Mouse (Mus musculus): ENCODE data around the gene Gng4. TPM values are rescaled to one million over a fixed set of nuclear protein-coding genes. Genes with fewer than 3 reads are reported as not detected.

Gng4 gene
- 2.0 and 2.6 TPM in 2 replicates for polyA plus RNA-seq (2014; fragmentation: Nextera tagmentation; extraction: Ambion mirVana)

GRCm38 (mm10) chr13:13783894-13784419 is at the start of gene Gng4:
Gene Gng4, plus strand, starts transcription at chr13:13784059.
- Histone ChIP-seq H3K27ac (ENCODE audit: low read depth, low read length) (no peak within 1 kb of the TSS), H3K4me1 (ENCODE audit: control insufficient read depth, insufficient read depth, low read length) (peaks cover 13% of the 10 kb centered on the region), H3K4me3 (ENCODE audit: low read depth, low read length) (peak within 1 kb of the TSS; percentile 51), H3K27me3 (ENCODE audit: control insufficient read depth, insufficient read depth, low read length) (peaks cover 35% of the 10 kb centered on the region), H3K4me2 (peak within 1 kb of the TSS; percentile 76), H3K9ac (ENCODE audit: low read length) (peak within 1 kb of the TSS; percentile 47), H3K9me3 (ENCODE audit: control insufficient read depth, low read length) (no peaks in the 10 kb centered on the region), H3K36me3 (ENCODE audit: control insufficient read depth, insufficient read depth, low read length) (no peaks in the 10 kb centered on the region)
- peak; percentile 91 for DNase-seq (ENCODE audit: low spot score, missing footprints)
- peak; percentile 75 for ATAC-seq (ENCODE audit: low FRiP score)
- WGBS = under 1% methylated on average over 43 of the region's 43 CpGs

- Histone ChIP-seq H3K4me2 (no peak overlapping the region), H3K9me3 (ENCODE audit: control insufficient read depth, low read length) (no peaks in the 10 kb centered on the region), H3K4me1 (ENCODE audit: control insufficient read depth, insufficient read depth, low read length) (no peaks in the 10 kb centered on the region), H3K9ac (ENCODE audit: low read length) (no peak overlapping the region), H3K36me3 (ENCODE audit: control insufficient read depth, insufficient read depth, low read length) (no peaks in the 10 kb centered on the region), H3K4me3 (ENCODE audit: low read depth, low read length) (no peak overlapping the region), H3K27me3 (ENCODE audit: control insufficient read depth, insufficient read depth, low read length) (no peaks in the 10 kb centered on the region), H3K27ac (ENCODE audit: low read depth, low read length) (no peak overlapping the region)
- DNase-seq (ENCODE audit: low spot score, missing footprints) = no peak
- ATAC-seq (ENCODE audit: low FRiP score) = no peak
- WGBS = 93% methylated on average over 4 of the region's 4 CpGs
Measured at GRCm38 (mm10) chr13:13739232-13739631, 44.6 kb upstream of the Gng4 start.

- H3K4me3 ChIP-seq (ENCODE audit: low read depth, low read length) = no peak overlapping the region
- H3K4me2 ChIP-seq = no peak overlapping the region
- WGBS = 93% methylated on average over 3 of the region's 3 CpGs
- H3K4me1 ChIP-seq (ENCODE audit: control insufficient read depth, insufficient read depth, low read length) = no peaks in the 10 kb centered on the region
- DNase-seq (ENCODE audit: low spot score, missing footprints) (no peak), ATAC-seq (ENCODE audit: low FRiP score) (no peak)
- H3K27ac ChIP-seq (ENCODE audit: low read depth, low read length) = no peak overlapping the region
- H3K9me3 ChIP-seq (ENCODE audit: control insufficient read depth, low read length) = no peaks in the 10 kb centered on the region
- H3K9ac ChIP-seq (ENCODE audit: low read length) = no peak overlapping the region
- no peaks in the 10 kb centered on the region for H3K27me3 ChIP-seq (ENCODE audit: control insufficient read depth, insufficient read depth, low read length)
- no peaks in the 10 kb centered on the region for H3K36me3 ChIP-seq (ENCODE audit: control insufficient read depth, insufficient read depth, low read length)
Measured at GRCm38 (mm10) chr13:13745911-13746310, 37.9 kb upstream of the Gng4 start.

GRCm38 (mm10) chr13:13775778-13776494 is 7.9 kb upstream of the Gng4 start:
- H3K9ac ChIP-seq (ENCODE audit: low read length) = no peak overlapping the region
- no peaks in the 10 kb centered on the region for H3K9me3 ChIP-seq (ENCODE audit: control insufficient read depth, low read length)
- DNase-seq (ENCODE audit: low spot score, missing footprints) = no peak
- no peaks in the 10 kb centered on the region for H3K27me3 ChIP-seq (ENCODE audit: control insufficient read depth, insufficient read depth, low read length)
- H3K36me3 ChIP-seq (ENCODE audit: control insufficient read depth, insufficient read depth, low read length) = no peaks in the 10 kb centered on the region
- H3K4me3 ChIP-seq (ENCODE audit: low read depth, low read length) = no peak overlapping the region
- H3K4me2 ChIP-seq = no peak overlapping the region
- H3K27ac ChIP-seq (ENCODE audit: low read depth, low read length) = no peak overlapping the region
- ATAC-seq (ENCODE audit: low FRiP score) = peak; percentile 48; the same call in 1 of the 2 replicates
- no peaks in the 10 kb centered on the region for H3K4me1 ChIP-seq (ENCODE audit: control insufficient read depth, insufficient read depth, low read length)

GRCm38 (mm10) chr13:13777052-13777451 is 6.8 kb upstream of the Gng4 start:
- ATAC-seq (ENCODE audit: low FRiP score) (no peak), DNase-seq (ENCODE audit: low spot score, missing footprints) (no peak)
- Histone ChIP-seq H3K4me1 (ENCODE audit: control insufficient read depth, insufficient read depth, low read length) (no peaks in the 10 kb centered on the region), H3K4me2 (no peak overlapping the region), H3K27me3 (ENCODE audit: control insufficient read depth, insufficient read depth, low read length) (no peaks in the 10 kb centered on the region; the same call in 1 of the 2 replicates), H3K9me3 (ENCODE audit: control insufficient read depth, low read length) (no peaks in the 10 kb centered on the region), H3K4me3 (ENCODE audit: low read depth, low read length) (no peak overlapping the region), H3K36me3 (ENCODE audit: control insufficient read depth, insufficient read depth, low read length) (no peaks in the 10 kb centered on the region), H3K9ac (ENCODE audit: low read length) (no peak overlapping the region), H3K27ac (ENCODE audit: low read depth, low read length) (no peak overlapping the region)
- WGBS = 93% methylated on average over 11 of the region's 11 CpGs

GRCm38 (mm10) chr13:13777696-13778095 is 6.2 kb upstream of the Gng4 start:
- WGBS = 86% methylated on average over 8 of the region's 8 CpGs
- Histone ChIP-seq H3K4me2 (no peak overlapping the region), H3K27me3 (ENCODE audit: control insufficient read depth, insufficient read depth, low read length) (peaks cover under 1% of the 10 kb centered on the region; the same call in 1 of the 2 replicates), H3K36me3 (ENCODE audit: control insufficient read depth, insufficient read depth, low read length) (no peaks in the 10 kb centered on the region), H3K9me3 (ENCODE audit: control insufficient read depth, low read length) (no peaks in the 10 kb centered on the region), H3K27ac (ENCODE audit: low read depth, low read length) (no peak overlapping the region), H3K4me3 (ENCODE audit: low read depth, low read length) (no peak overlapping the region), H3K4me1 (ENCODE audit: control insufficient read depth, insufficient read depth, low read length) (no peaks in the 10 kb centered on the region), H3K9ac (ENCODE audit: low read length) (no peak overlapping the region)
- DNase-seq (ENCODE audit: low spot score, missing footprints) (no peak), ATAC-seq (ENCODE audit: low FRiP score) (peak; percentile 20; the same call in 1 of the 2 replicates)

GRCm38 (mm10) chr13:13778837-13779458 is 4.9 kb upstream of the Gng4 start:
- no peak for ATAC-seq (ENCODE audit: low FRiP score)
- H3K4me1 ChIP-seq (ENCODE audit: control insufficient read depth, insufficient read depth, low read length) = peaks cover 2% of the 10 kb centered on the region; the same call in 1 of the 2 replicates
- no peak overlapping the region for H3K9ac ChIP-seq (ENCODE audit: low read length)
- H3K4me3 ChIP-seq (ENCODE audit: low read depth, low read length) = no peak overlapping the region
- no peak overlapping the region for H3K27ac ChIP-seq (ENCODE audit: low read depth, low read length)
- H3K27me3 ChIP-seq (ENCODE audit: control insufficient read depth, insufficient read depth, low read length) = peaks cover 11% of the 10 kb centered on the region
- H3K9me3 ChIP-seq (ENCODE audit: control insufficient read depth, low read length) = no peaks in the 10 kb centered on the region
- DNase-seq (ENCODE audit: low spot score, missing footprints) = no peak
- H3K4me2 ChIP-seq = no peak overlapping the region
- 88% methylated on average over 1 of the region's 1 CpGs for WGBS
- H3K36me3 ChIP-seq (ENCODE audit: control insufficient read depth, insufficient read depth, low read length) = no peaks in the 10 kb centered on the region

- DNase-seq (ENCODE audit: low spot score, missing footprints) (no peak), ATAC-seq (ENCODE audit: low FRiP score) (no peak)
- Histone ChIP-seq H3K4me2 (no peak overlapping the region), H3K9me3 (ENCODE audit: control insufficient read depth, low read length) (no peaks in the 10 kb centered on the region), H3K27me3 (ENCODE audit: control insufficient read depth, insufficient read depth, low read length) (peaks cover 24% of the 10 kb centered on the region), H3K36me3 (ENCODE audit: control insufficient read depth, insufficient read depth, low read length) (no peaks in the 10 kb centered on the region), H3K4me1 (ENCODE audit: control insufficient read depth, insufficient read depth, low read length) (peaks cover 10% of the 10 kb centered on the region), H3K4me3 (ENCODE audit: low read depth, low read length) (no peak overlapping the region), H3K9ac (ENCODE audit: low read length) (no peak overlapping the region), H3K27ac (ENCODE audit: low read depth, low read length) (no peak overlapping the region)
- 79% methylated on average over 3 of the region's 3 CpGs for WGBS
Measured at GRCm38 (mm10) chr13:13780271-13780670, 3.6 kb upstream of the Gng4 start.

- Histone ChIP-seq H3K27me3 (ENCODE audit: control insufficient read depth, insufficient read depth, low read length) (peaks cover 31% of the 10 kb centered on the region), H3K4me3 (ENCODE audit: low read depth, low read length) (no peak overlapping the region), H3K4me1 (ENCODE audit: control insufficient read depth, insufficient read depth, low read length) (peaks cover 13% of the 10 kb centered on the region), H3K4me2 (no peak overlapping the region), H3K36me3 (ENCODE audit: control insufficient read depth, insufficient read depth, low read length) (no peaks in the 10 kb centered on the region), H3K9ac (ENCODE audit: low read length) (no peak overlapping the region), H3K27ac (ENCODE audit: low read depth, low read length) (no peak overlapping the region), H3K9me3 (ENCODE audit: control insufficient read depth, low read length) (no peaks in the 10 kb centered on the region)
- WGBS = 86% methylated on average over 4 of the region's 4 CpGs
- DNase-seq (ENCODE audit: low spot score, missing footprints) (no peak), ATAC-seq (ENCODE audit: low FRiP score) (no peak)
Measured at GRCm38 (mm10) chr13:13781026-13781425, 2.8 kb upstream of the Gng4 start.

All from midbrain, embryonic 11.5 days (tissue).